Mouse (Mus musculus) gastrocnemius, postnatal 14 days (tissue): ENCODE measurements around the gene Bloc1s6. TPM values are rescaled to one million over a fixed set of nuclear protein-coding genes. Genes with fewer than 3 reads are reported as not detected.

Source experiments
- total RNA-seq, 2 experiments: library from RNA; stranded (reverse); gene quantifications; 2 replicates each; pipeline ENCODE4 v1.2.3; 2021

The Bloc1s6 gene
- total RNA-seq, 2 experiments from 2014 or later: 16.8 to 19.3 TPM

Other genes starting within 250 kb of the Bloc1s6 start
- 10 to 100 TPM; 35.3 to 72.2 TPM for gene Gatm, start 127.2 kb upstream of the Bloc1s6 start, total RNA-seq
- gene AA467197, start 101.5 kb upstream of the Bloc1s6 start, total RNA-seq: not detected
- 10 to 100 TPM; 13.1 to 14.8 TPM for gene Slc30a4, start 35.8 kb upstream of the Bloc1s6 start, total RNA-seq
- gene Sqor, start 26.7 kb downstream of the Bloc1s6 start, total RNA-seq: 10 to 100 TPM in 1 of 2 experiments, 1 to 10 TPM in 1; 9.0 to 12.6 TPM